Mouse (Mus musculus): ENCODE measurements around the gene Tbx5.
A peak's percentile ranks its signal among the peaks of the same experiment; 100 is the strongest.
"Not testable (repeated sequence)": the region's sequence is repeated elsewhere in the genome, so short reads cannot be mapped to it uniquely, and the experiment has no call there.

The Tbx5 gene

GRCm38 (mm10) chr5:119843394-119843777, 10.9 kb downstream of the Tbx5 start:
- DNase-seq, result no peak

GRCm38 (mm10) chr5:119844366-119844765, 11.9 kb downstream of the Tbx5 start:
- DNase-seq, result no peak

- DNase-seq, result no peak
Observed at GRCm38 (mm10) chr5:119844994-119845393, 12.5 kb downstream of the Tbx5 start.

GRCm38 (mm10) chr5:119857052-119857451, 24.6 kb downstream of the Tbx5 start:
- DNase-seq, result no peak

- DNase-seq, result no peak
Observed at GRCm38 (mm10) chr5:119861301-119861700, 28.8 kb downstream of the Tbx5 start.

GRCm38 (mm10) chr5:119862431-119862830, 30.0 kb downstream of the Tbx5 start:
- no peak for DNase-seq

GRCm38 (mm10) chr5:119866277-119867235, 34.1 kb downstream of the Tbx5 start:
- DNase-seq, result no peak

GRCm38 (mm10) chr5:119867986-119868385, 35.5 kb downstream of the Tbx5 start:
- no peak for DNase-seq

GRCm38 (mm10) chr5:119875421-119875820, 43.0 kb downstream of the Tbx5 start:
- no peak for DNase-seq

- DNase-seq, result peak; percentile 3 to 6
Observed at GRCm38 (mm10) chr5:119877185-119877584, 44.7 kb downstream of the Tbx5 start.

- DNase-seq, result no peak
Observed at GRCm38 (mm10) chr5:119885595-119885994, 53.1 kb downstream of the Tbx5 start.

GRCm38 (mm10) chr5:119887381-119887780, 54.9 kb downstream of the Tbx5 start:
- no peak for DNase-seq

- no peak for DNase-seq
Observed at GRCm38 (mm10) chr5:119891960-119892359, 59.5 kb downstream of the Tbx5 start.

- DNase-seq, result no peak
Observed at GRCm38 (mm10) chr5:119893060-119893459, 60.6 kb downstream of the Tbx5 start.

GRCm38 (mm10) chr5:119896605-119897004, 64.1 kb downstream of the Tbx5 start:
- DNase-seq, result no peak

- DNase-seq, result no peak
Observed at GRCm38 (mm10) chr5:119916551-119917171, 84.2 kb downstream of the Tbx5 start.

- DNase-seq, result not testable (repeated sequence)
Observed at GRCm38 (mm10) chr5:119918381-119918780, 85.9 kb downstream of the Tbx5 start.

- DNase-seq, result no peak
Observed at GRCm38 (mm10) chr5:119920941-119921340, 88.5 kb downstream of the Tbx5 start.

- no peak for DNase-seq
Observed at GRCm38 (mm10) chr5:119922229-119922628, 89.8 kb downstream of the Tbx5 start.
